Mouse (Mus musculus) midbrain, embryonic 15.5 days (tissue): ENCODE results near the gene Cryba1. TPM values are rescaled to one million over a fixed set of nuclear protein-coding genes. Genes with fewer than 3 reads are reported as not detected.
"Not testable (repeated sequence)": the region's sequence is repeated elsewhere in the genome, so short reads cannot be mapped to it uniquely, and the experiment has no call there.

Experiments used
- ATAC-seq: fragments of 200-750 bp; cut with Nextera tagmentation; replicated peaks from 2 replicates; pipeline ENCODE4 v1.8.0; 2017; ENCODE audit warnings: moderate TSS enrichment
- H3K27ac ChIP-seq: fragments of 300-500 bp; sonication (generic); 2 replicates; pipeline ENCODE4 v1.5.1; 2015; ENCODE audit warnings: mild to moderate bottlenecking, inconsistent platforms
- H3K27me3 ChIP-seq: fragments of 300-500 bp; sonication (generic); replicated peaks from 2 replicates; pipeline ENCODE4 v1.6.1; 2015; ENCODE audit warnings: inconsistent platforms
- H3K36me3 ChIP-seq: fragments of 300-500 bp; sonication (generic); replicated peaks from 2 replicates; pipeline ENCODE4 v1.6.1; 2015; ENCODE audit warnings: inconsistent platforms
- H3K4me1 ChIP-seq: fragments of 300-500 bp; sonication (generic); 2 replicates; pipeline ENCODE4 v1.6.1; 2015; ENCODE audit warnings: inconsistent platforms
- H3K4me2 ChIP-seq: fragments of 300-500 bp; sonication (generic); 2 replicates; pipeline ENCODE4 v1.6.1; 2015; ENCODE audit warnings: inconsistent platforms, mild to moderate bottlenecking, moderate library complexity
- H3K4me3 ChIP-seq: fragments of 300-500 bp; sonication (generic); 2 replicates; pipeline ENCODE4 v1.5.1; 2015; ENCODE audit warnings: mild to moderate bottlenecking, inconsistent platforms
- H3K9ac ChIP-seq: fragments of 300-500 bp; sonication (generic); 2 replicates; pipeline ENCODE4 v1.6.1; 2015; ENCODE audit warnings: mild to moderate bottlenecking, inconsistent platforms
- H3K9me3 ChIP-seq: fragments of 300-500 bp; sonication (generic); 2 replicates; pipeline ENCODE4 v1.6.1; 2016; ENCODE audit warnings: inconsistent platforms
- WGBS: fragments of 180-500 bp; shearing (Covaris S2); methylation state at CpG from one replicate; pipeline ENCODE4 v1.1.7; 2015; ENCODE audit warnings: mixed read lengths; 5-methylcytosine and 5-hydroxymethylcytosine counted together
- polyA plus RNA-seq: library from polyadenylated mRNA; unstranded; fragments of >200 nt; fragmentation: Nextera tagmentation; extraction: Ambion mirVana; gene quantifications from 2 replicates; pipeline ENCODE4 v1.2.1, GENCODE M21; 2015

The Cryba1 gene
- polyA plus RNA-seq, 1 experiment from 2014 or later, result 0.53 TPM

- WGBS, result 86% methylated on average over 5 of the region's 5 CpGs
- Histone ChIP-seq H3K9ac (no peak overlapping the region), H3K9me3 (no peaks in the 10 kb centered on the region), H3K27ac (no peak overlapping the region), H3K4me1 (no peaks in the 10 kb centered on the region), H3K4me3 (no peak overlapping the region), H3K36me3 (no peaks in the 10 kb centered on the region), H3K27me3 (no peaks in the 10 kb centered on the region), H3K4me2 (no peak overlapping the region)
- ATAC-seq, result no peak
These were observed 27.4 kb upstream of the Cryba1 start for GRCm38 (mm10) chr11:77752525-77752924.

DNA sequence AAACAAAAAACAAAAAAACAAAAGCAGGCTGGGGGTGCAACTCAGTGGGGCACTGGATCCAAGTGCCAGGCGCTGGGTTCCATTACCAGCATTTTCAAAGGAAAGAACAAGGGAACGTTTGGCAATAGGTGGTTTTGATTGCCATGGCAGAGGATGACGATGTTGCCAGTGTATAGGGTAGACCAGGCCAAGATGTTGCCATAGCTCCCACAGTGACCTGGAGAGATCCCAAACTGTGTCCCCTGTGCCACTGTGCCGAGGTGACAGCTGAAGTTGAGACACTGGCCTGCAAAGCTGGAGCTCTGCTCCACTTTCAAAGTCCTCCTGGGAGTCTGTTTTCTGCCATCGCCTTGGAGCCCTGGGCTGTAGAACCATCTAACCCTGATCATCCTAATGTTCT, 23.9 kb upstream of the Cryba1 start:
- WGBS, result 82% methylated on average over 5 of the region's 5 CpGs
- Histone ChIP-seq H3K9me3 (no peaks in the 10 kb centered on the region), H3K4me3 (no peak overlapping the region), H3K4me2 (no peak overlapping the region), H3K4me1 (no peaks in the 10 kb centered on the region), H3K27me3 (no peaks in the 10 kb centered on the region), H3K36me3 (no peaks in the 10 kb centered on the region), H3K27ac (no peak overlapping the region), H3K9ac (no peak overlapping the region)
- no peak for ATAC-seq

GRCm38 (mm10) chr11:77747103-77747502, 22.0 kb upstream of the Cryba1 start:
- not testable (repeated sequence) for ATAC-seq

GRCm38 (mm10) chr11:77746652-77747051, 21.6 kb upstream of the Cryba1 start:
- H3K27me3 ChIP-seq, result no peaks in the 10 kb centered on the region
- H3K27ac ChIP-seq, result no peak overlapping the region
- H3K4me2 ChIP-seq, result no peak overlapping the region
- H3K9me3 ChIP-seq, result no peaks in the 10 kb centered on the region
- H3K4me1 ChIP-seq, result no peaks in the 10 kb centered on the region
- WGBS, result 95% methylated on average over 4 of the region's 4 CpGs
- no peaks in the 10 kb centered on the region for H3K36me3 ChIP-seq
- H3K4me3 ChIP-seq, result no peak overlapping the region
- no peak for ATAC-seq
- H3K9ac ChIP-seq, result no peak overlapping the region

More at GRCm38 (mm10) chr11:77747103-77747502, 22.0 kb upstream of the Cryba1 start:
- H3K36me3 ChIP-seq, H3K9me3 ChIP-seq, H3K9ac ChIP-seq, H3K27me3 ChIP-seq, H3K4me2 ChIP-seq, H3K4me1 ChIP-seq, H3K4me3 ChIP-seq, H3K27ac ChIP-seq: not testable (repeated sequence)
- WGBS, result 93% methylated on average over 14 of the region's 15 CpGs

DNA sequence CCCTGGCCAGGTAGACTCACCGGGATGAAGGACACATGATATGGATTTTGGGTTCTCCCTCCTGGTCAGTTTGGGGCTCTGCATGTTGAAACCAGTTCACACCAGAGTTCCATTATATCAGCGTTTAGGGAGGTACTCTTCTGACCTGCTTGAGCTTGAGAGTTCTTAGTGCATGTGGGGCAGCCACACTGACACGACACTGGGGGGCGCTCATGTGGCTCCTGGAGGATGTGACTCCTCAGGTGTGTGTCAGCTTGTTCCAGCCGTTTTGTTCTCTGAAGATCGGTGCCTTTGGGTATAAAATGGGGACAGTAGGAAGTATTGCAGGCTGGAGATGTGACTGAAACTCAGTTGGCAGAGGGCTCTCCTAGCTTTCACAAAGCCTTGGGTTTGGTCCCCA, 18.9 kb upstream of the Cryba1 start:
- Histone ChIP-seq H3K9me3 (no peaks in the 10 kb centered on the region), H3K4me3 (no peak overlapping the region), H3K27ac (no peak overlapping the region), H3K4me2 (no peak overlapping the region), H3K27me3 (no peaks in the 10 kb centered on the region), H3K9ac (no peak overlapping the region), H3K36me3 (no peaks in the 10 kb centered on the region), H3K4me1 (no peaks in the 10 kb centered on the region)
- no peak for ATAC-seq
- WGBS, result 44% methylated on average over 6 of the region's 6 CpGs

GRCm38 (mm10) chr11:77738555-77738954, 13.5 kb upstream of the Cryba1 start:
- H3K36me3 ChIP-seq, result no peaks in the 10 kb centered on the region
- H3K4me2 ChIP-seq, result no peak overlapping the region
- no peak for ATAC-seq
- 49% methylated on average over 7 of the region's 7 CpGs for whole genome bisulfite sequencing
- no peaks in the 10 kb centered on the region for H3K4me1 ChIP-seq
- no peaks in the 10 kb centered on the region for H3K27me3 ChIP-seq
- no peak overlapping the region for H3K27ac ChIP-seq
- no peak overlapping the region for H3K4me3 ChIP-seq
- no peak overlapping the region for H3K9ac ChIP-seq
- H3K9me3 ChIP-seq, result no peaks in the 10 kb centered on the region

DNA sequence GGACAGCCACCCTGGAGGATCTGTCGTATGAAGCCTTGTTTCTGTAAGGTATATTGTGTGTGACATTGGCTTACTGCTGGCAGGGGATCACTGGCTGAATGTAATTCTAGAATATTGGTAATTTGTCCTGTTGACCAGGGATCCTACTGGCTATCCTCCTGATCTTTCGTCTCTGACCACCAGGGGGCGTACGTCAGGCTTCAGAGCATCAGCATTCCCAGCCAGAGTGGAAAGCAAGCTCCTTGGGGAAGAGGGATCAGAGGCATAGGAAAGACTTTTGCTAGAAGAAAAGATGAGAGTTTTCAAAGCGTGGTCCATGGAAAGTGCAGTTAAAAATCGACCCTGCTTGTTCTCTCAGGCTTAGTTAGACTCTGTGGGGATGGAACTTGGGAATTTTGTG, 12.2 kb upstream of the Cryba1 start:
- Histone ChIP-seq H3K4me3 (no peak overlapping the region), H3K4me1 (no peaks in the 10 kb centered on the region), H3K27ac (no peak overlapping the region), H3K36me3 (no peaks in the 10 kb centered on the region), H3K4me2 (no peak overlapping the region), H3K27me3 (no peaks in the 10 kb centered on the region), H3K9me3 (no peaks in the 10 kb centered on the region), H3K9ac (no peak overlapping the region)
- 2% methylated on average over 6 of the region's 6 CpGs for WGBS
- ATAC-seq, result no peak

DNA sequence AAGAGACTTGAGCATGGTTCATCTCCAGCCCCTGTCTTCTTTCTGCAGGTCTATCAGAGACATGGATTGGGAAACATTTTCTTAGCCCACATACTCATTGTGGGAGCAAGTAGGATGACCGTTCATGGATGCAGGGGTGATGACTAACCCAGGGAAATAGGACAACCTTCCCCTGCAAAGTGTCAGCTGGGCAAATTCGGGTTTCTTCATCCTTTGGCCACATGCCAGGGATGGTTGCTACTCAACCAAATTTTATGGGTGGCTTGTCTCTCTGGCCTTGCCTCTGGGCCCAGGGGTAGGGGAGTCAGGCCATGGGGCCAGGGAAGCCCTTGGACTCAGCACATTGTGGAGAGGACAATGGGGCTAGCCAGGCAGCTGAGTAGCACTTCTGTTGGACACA, 3.5 kb upstream of the Cryba1 start:
- no peak for ATAC-seq
- no peaks in the 10 kb centered on the region for H3K9me3 ChIP-seq
- H3K36me3 ChIP-seq, result no peaks in the 10 kb centered on the region
- no peak overlapping the region for H3K9ac ChIP-seq
- H3K4me1 ChIP-seq, result no peaks in the 10 kb centered on the region
- no peak overlapping the region for H3K4me3 ChIP-seq
- H3K4me2 ChIP-seq, result no peak overlapping the region
- H3K27me3 ChIP-seq, result no peaks in the 10 kb centered on the region
- no peak overlapping the region for H3K27ac ChIP-seq
- 49% methylated on average over 2 of the region's 2 CpGs for WGBS

DNA sequence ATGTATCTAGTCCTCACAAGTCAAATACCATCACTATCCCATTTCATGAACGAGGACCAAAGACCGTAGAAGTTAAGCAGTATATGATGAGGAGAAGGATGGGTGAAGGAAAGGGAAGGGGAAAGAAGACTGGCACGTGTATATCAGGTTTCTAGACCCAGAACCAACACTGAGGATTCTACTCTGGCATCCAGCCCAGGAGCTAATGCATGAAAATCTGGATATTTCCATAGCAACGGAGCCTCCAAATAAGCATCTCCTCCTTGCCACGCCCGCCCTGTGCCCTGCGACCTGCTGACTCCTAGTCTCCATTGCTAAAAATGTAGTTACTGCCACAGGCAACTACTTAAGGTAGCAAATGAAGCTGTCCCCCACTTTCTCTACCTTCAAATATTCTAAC, 317 bp downstream of the Cryba1 start:
- H3K9ac ChIP-seq, result no peak overlapping the region
- WGBS, result 70% methylated on average over 7 of the region's 7 CpGs
- no peaks in the 10 kb centered on the region for H3K4me1 ChIP-seq
- H3K4me2 ChIP-seq, result no peak overlapping the region
- H3K36me3 ChIP-seq, result no peaks in the 10 kb centered on the region
- ATAC-seq, result no peak
- H3K4me3 ChIP-seq, result no peak overlapping the region
- H3K27me3 ChIP-seq, result no peaks in the 10 kb centered on the region
- no peaks in the 10 kb centered on the region for H3K9me3 ChIP-seq
- no peak overlapping the region for H3K27ac ChIP-seq

- WGBS, result 88% methylated on average over 4 of the region's 4 CpGs
- Histone ChIP-seq H3K36me3 (no peaks in the 10 kb centered on the region), H3K4me1 (no peaks in the 10 kb centered on the region), H3K9ac (no peak overlapping the region), H3K4me3 (no peak overlapping the region), H3K4me2 (no peak overlapping the region), H3K27me3 (no peaks in the 10 kb centered on the region), H3K27ac (no peak overlapping the region), H3K9me3 (no peaks in the 10 kb centered on the region)
- no peak for ATAC-seq
These were observed 3.7 kb downstream of the Cryba1 start for GRCm38 (mm10) chr11:77721389-77721788.

DNA sequence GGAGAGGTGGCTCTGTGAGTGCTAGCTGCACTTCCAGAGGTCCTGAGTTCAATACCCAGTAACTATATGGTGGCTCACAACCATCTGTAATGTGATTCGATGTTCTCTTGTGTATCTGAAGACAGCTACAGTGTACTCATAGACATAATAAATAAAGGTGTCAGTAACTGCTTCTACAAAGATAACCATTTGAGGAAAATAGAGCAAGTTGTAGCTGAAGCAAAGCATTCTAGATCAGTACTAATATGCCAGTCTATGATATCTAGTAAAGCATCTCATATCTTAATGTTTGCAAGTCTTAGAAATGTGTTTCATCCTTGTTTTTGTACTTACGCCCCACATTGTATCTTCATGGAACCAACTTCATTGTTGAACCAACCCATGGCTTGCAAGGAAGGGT, 6.0 kb downstream of the Cryba1 start:
- 96% methylated on average over 2 of the region's 2 CpGs for WGBS
- Histone ChIP-seq H3K27ac (no peak overlapping the region), H3K27me3 (no peaks in the 10 kb centered on the region), H3K9me3 (no peaks in the 10 kb centered on the region), H3K9ac (no peak overlapping the region), H3K36me3 (no peaks in the 10 kb centered on the region), H3K4me2 (no peak overlapping the region), H3K4me3 (no peak overlapping the region), H3K4me1 (no peaks in the 10 kb centered on the region)
- ATAC-seq, result no peak

DNA sequence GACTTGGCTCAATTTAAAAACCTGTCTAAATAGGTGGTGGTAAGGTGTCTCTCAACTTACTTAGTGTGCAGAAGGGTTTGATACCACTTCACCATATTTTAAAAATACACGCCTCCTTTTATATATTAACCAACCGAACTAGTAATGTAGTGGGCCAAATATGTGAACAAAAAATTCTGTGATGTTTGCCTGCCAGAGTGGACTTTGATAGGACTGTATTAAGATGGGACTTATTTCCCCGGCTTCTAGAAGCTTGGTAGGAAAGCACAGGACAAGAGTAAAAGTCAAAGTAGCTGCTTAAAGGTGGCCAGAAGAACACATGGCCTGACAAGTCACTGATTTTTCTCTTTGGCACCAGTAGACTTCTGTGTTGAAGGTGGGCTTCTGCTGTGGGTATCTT, 11.3 kb downstream of the Cryba1 start:
- WGBS, result 95% methylated on average over 3 of the region's 3 CpGs
- Histone ChIP-seq H3K27me3 (no peaks in the 10 kb centered on the region), H3K4me3 (no peak overlapping the region), H3K27ac (no peak overlapping the region), H3K4me1 (no peaks in the 10 kb centered on the region), H3K9me3 (no peaks in the 10 kb centered on the region), H3K9ac (no peak overlapping the region), H3K4me2 (no peak overlapping the region), H3K36me3 (no peaks in the 10 kb centered on the region; the same call in 1 of the 2 replicates)
- no peak for ATAC-seq

DNA sequence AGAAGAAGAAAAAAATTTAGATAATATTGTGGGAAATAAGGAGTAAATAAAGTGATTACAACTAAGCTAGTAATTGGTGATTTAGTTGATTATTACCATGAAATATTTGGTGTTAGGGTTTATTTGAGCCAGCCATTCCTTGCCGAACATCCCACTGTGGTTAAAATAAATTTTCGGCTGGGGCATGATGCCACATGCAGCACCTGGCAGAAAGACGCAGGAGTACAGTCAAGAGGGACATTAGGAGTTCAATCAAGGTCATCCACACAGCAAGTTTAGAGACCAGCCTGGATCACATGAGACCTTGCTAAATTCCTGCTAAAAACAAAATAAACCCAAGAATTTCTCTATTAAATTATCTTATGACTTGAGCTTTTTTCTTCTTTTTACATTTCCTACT, 16.0 kb downstream of the Cryba1 start:
- Histone ChIP-seq H3K9ac (no peak overlapping the region), H3K36me3 (peaks cover 6% of the 10 kb centered on the region; the same call in 1 of the 2 replicates), H3K27me3 (no peaks in the 10 kb centered on the region), H3K4me2 (no peak overlapping the region), H3K9me3 (no peaks in the 10 kb centered on the region), H3K4me1 (no peaks in the 10 kb centered on the region), H3K27ac (no peak overlapping the region), H3K4me3 (no peak overlapping the region)
- WGBS, result 81% methylated on average over 3 of the region's 3 CpGs
- ATAC-seq, result no peak

DNA sequence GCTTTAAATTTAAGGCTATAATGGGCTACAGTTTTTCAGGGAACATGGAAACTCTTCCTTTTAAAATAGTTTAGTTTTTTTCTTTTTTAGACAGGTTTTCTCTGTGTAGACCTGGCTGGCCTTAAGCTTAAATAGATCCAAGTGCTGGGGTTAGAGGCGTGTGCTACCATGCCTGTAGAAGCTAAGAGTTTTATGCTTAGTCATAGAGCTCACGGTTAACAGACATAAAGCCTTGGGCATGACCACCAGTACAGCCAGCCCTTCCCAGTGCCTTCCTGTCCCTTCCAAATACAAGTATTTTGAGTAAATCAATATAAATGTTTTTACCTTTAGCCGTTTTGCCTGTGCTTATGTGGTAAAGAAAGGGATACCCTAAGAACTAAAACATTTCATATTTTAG, 19.2 kb downstream of the Cryba1 start:
- H3K36me3 ChIP-seq, result peaks cover 6% of the 10 kb centered on the region; the same call in 1 of the 2 replicates
- H3K4me2 ChIP-seq, result no peak overlapping the region
- 95% methylated on average over 3 of the region's 3 CpGs for WGBS
- no peak for ATAC-seq
- no peak overlapping the region for H3K27ac ChIP-seq
- no peaks in the 10 kb centered on the region for H3K27me3 ChIP-seq
- H3K9me3 ChIP-seq, result no peaks in the 10 kb centered on the region
- H3K4me3 ChIP-seq, result no peak overlapping the region
- H3K4me1 ChIP-seq, result no peaks in the 10 kb centered on the region
- H3K9ac ChIP-seq, result no peak overlapping the region
